Mouse (Mus musculus) urinary bladder, postnatal 10 days (tissue): ENCODE data around the gene Gm38100.

Experiments used
- DNase-seq: peaks from one replicate; pipeline ENCODE4 v3.0.0; 2022; ENCODE audit warnings: low spot score

Gene Gm38100

GRCm38 (mm10) chr1:175967004-175967745 lies 47.0 kb downstream of the Gm38100 start:
- DNase-seq: no peak

- DNase-seq: no peak
Observed at GRCm38 (mm10) chr1:175970710-175971109, 50.6 kb downstream of the Gm38100 start.
